Mouse (Mus musculus): Measurements from ENCODE around the gene Ptpn7.

- TF ChIP-seq GATA1 (IDR thresholded peaks at IDR 0.05; ENCODE audit: borderline replicate concordance, low read length) (no peak), FLI1 (IDR thresholded peaks at IDR 0.05; ENCODE audit: low read length) (no peak)
Measured at GRCm38 (mm10) chr1:135146077-135146945, 13.8 kb downstream of the Ptpn7 start, which contains the start of gene Arl8a.
